Mouse (Mus musculus) liver, embryonic 14.5 days (tissue): Measurements from ENCODE around the gene Ranbp3l. TPM values are rescaled to one million over a fixed set of nuclear protein-coding genes. Genes with fewer than 3 reads are reported as not detected.

Experiments used
- ATAC-seq: fragments of 200-750 bp; cut with Nextera tagmentation; 2 replicates; pipeline ENCODE4 v1.8.0; 2017; ENCODE audit warnings: moderate number of reproducible peaks, mild to moderate bottlenecking, moderate library complexity; ENCODE audit not compliant: insufficient read depth
- DNase-seq, 3 experiments: peaks; one replicate each; pipeline ENCODE4 v3.0.0-alpha.2; 2012 to 2013; ENCODE audit warnings: low read depth in 3 of 3, low spot score in 3 of 3
- H3K27ac ChIP-seq: fragments of 300-500 bp; sonication (generic); 2 replicates; pipeline ENCODE4 v1.5.1; 2014; ENCODE audit warnings: moderate library complexity, mild to moderate bottlenecking, control low read depth, inconsistent platforms
- H3K27me3 ChIP-seq: fragments of 300-500 bp; sonication (generic); 2 replicates; pipeline ENCODE4 v1.6.1; 2014; ENCODE audit warnings: mild to moderate bottlenecking, low read length, moderate library complexity; ENCODE audit not compliant: control insufficient read depth, insufficient read depth
- H3K36me3 ChIP-seq: fragments of 300-500 bp; sonication (generic); replicated peaks from 2 replicates; pipeline ENCODE4 v1.6.1; 2014; ENCODE audit warnings: low read depth; ENCODE audit not compliant: control insufficient read depth, insufficient read depth
- H3K4me1 ChIP-seq, 2 experiments: fragments of 200-500 bp in 1 of 2; fragments of 300-500 bp in 1 of 2; sonication (generic) in 1 of 2; replicated peaks; 2 replicates each; pipeline ENCODE4 v1.6.1; 2012 to 2014; ENCODE audit warnings: antibody characterized with exemption in 1 of 2, inconsistent platforms in 1 of 2, low read length in 1 of 2; ENCODE audit not compliant: control insufficient read depth in 2 of 2, insufficient read depth in 2 of 2
- H3K4me2 ChIP-seq: fragments of 300-500 bp; sonication (generic); 2 replicates; pipeline ENCODE4 v1.6.1; 2014; ENCODE audit warnings: low read depth, mild to moderate bottlenecking, control low read depth, moderate library complexity
- H3K4me3 ChIP-seq, 2 experiments: fragments of 200-500 bp in 1 of 2; fragments of 300-500 bp in 1 of 2; sonication (generic) in 1 of 2; 2 replicates each; pipeline ENCODE4 v1.5.1; 2012 to 2014; ENCODE audit warnings: low read depth in 2 of 2, low read length in 2 of 2, mild to moderate bottlenecking in 2 of 2, control low read depth in 1 of 2, inconsistent platforms in 1 of 2, moderate library complexity in 1 of 2; ENCODE audit not compliant: insufficient read depth in 1 of 2
- H3K9ac ChIP-seq: fragments of 300-500 bp; sonication (generic); replicated peaks from 2 replicates; pipeline ENCODE4 v1.6.1; 2014; ENCODE audit warnings: mild to moderate bottlenecking, control low read depth, moderate library complexity
- H3K9me3 ChIP-seq: fragments of 300-500 bp; sonication (generic); 2 replicates; pipeline ENCODE4 v1.6.1; 2016; ENCODE audit warnings: low read length, mixed read lengths; ENCODE audit not compliant: control insufficient read depth
- CTCF ChIP-seq: IDR thresholded peaks from 2 replicates; pipeline ENCODE4 v1.5.1; 2016; ENCODE audit warnings: antibody characterized with exemption, low read depth, control low read depth
- EP300 ChIP-seq: IDR thresholded peaks from 2 replicates; pipeline ENCODE4 v1.6.1; 2016; ENCODE audit warnings: antibody characterized with exemption, low read depth
- WGBS: fragments of 180-500 bp; shearing (Covaris S2); extraction: QIAGEN DNeasy Blood & Tissue Kit; methylation state at CpG from one replicate; pipeline ENCODE4 v1.1.7; 2014; ENCODE audit not compliant: insufficient replicate concordance; 5-methylcytosine and 5-hydroxymethylcytosine counted together
- polyA plus RNA-seq, 2 experiments: library from polyadenylated mRNA; depleted of rRNA in 1 of 2; stranded (reverse) in 1 of 2; unstranded in 1 of 2; fragments of >200 nt; fragmentation: Nextera tagmentation in 1 of 2; extraction: Ambion mirVana in 1 of 2; gene quantifications; 2 replicates each; pipeline versions ENCODE4 v1.2.1 to v1.2.3; 2012 to 2014

Gene Ranbp3l
- polyA plus RNA-seq, 2 experiments, result 0.16 to 0.60 TPM

- DNase-seq (peak; percentile 98 to 99 (median 99)), ATAC-seq (peak; percentile 89)
- Histone ChIP-seq H3K4me1 (peaks cover 17 to 35% of the 10 kb centered on the region in 2 experiments), H3K9ac (peak within 1 kb of the TSS; percentile 96), H3K27me3 (no peaks in the 10 kb centered on the region), H3K27ac (peak within 1 kb of the TSS; percentile 96), H3K36me3 (peaks cover 15% of the 10 kb centered on the region), H3K4me2 (peak within 1 kb of the TSS; percentile 95), H3K4me3 (peak within 1 kb of the TSS; percentile 83 to 90), H3K9me3 (no peaks in the 10 kb centered on the region)
- under 1% methylated on average over 46 of the region's 54 CpGs for WGBS
- peak; percentile 64 for TF ChIP-seq EP300
- TF ChIP-seq CTCF, result no peak
Observed at GRCm38 (mm10) chr15:9070912-9071555, 103.3 kb downstream of the Ranbp3l start, which contains the start of gene Nadk2. Nadk2 (plus strand) TSS chr15:9071260.

- TF ChIP-seq CTCF (0 out of 2 replicates have a peak, but pooled peaks have one; percentile 20), EP300 (no peak)
- ATAC-seq (no peak; the same call in 1 of the 2 replicates), DNase-seq (no peak)
- H3K4me3 ChIP-seq, result peak overlapping the region; percentile 81 to 90
- H3K36me3 ChIP-seq, result peaks cover 22% of the 10 kb centered on the region
- H3K4me2 ChIP-seq, result peak overlapping the region; percentile 95
- no peaks in the 10 kb centered on the region for H3K9me3 ChIP-seq
- WGBS, result under 1% methylated on average over 64 of the region's 66 CpGs
- peak overlapping the region; percentile 96 for H3K27ac ChIP-seq
- no peaks in the 10 kb centered on the region for H3K27me3 ChIP-seq
- peak overlapping the region; percentile 96 for H3K9ac ChIP-seq
- H3K4me1 ChIP-seq, result peaks cover 25 to 43% of the 10 kb centered on the region in 2 experiments
Observed at GRCm38 (mm10) chr15:9071556-9072544, 104.1 kb downstream of the Ranbp3l start.

GRCm38 (mm10) chr15:9072630-9073029 lies 104.9 kb downstream of the Ranbp3l start:
- H3K4me1 ChIP-seq, result peaks cover 33 to 44% of the 10 kb centered on the region in 2 experiments
- peak overlapping the region; percentile 96 for H3K27ac ChIP-seq
- H3K4me2 ChIP-seq, result peak overlapping the region; percentile 95
- TF ChIP-seq CTCF (no peak), EP300 (no peak)
- peaks cover 22% of the 10 kb centered on the region for H3K36me3 ChIP-seq
- under 1% methylated on average over 5 of the region's 5 CpGs for WGBS
- H3K27me3 ChIP-seq, result no peaks in the 10 kb centered on the region
- peak overlapping the region; percentile 81 to 90 for H3K4me3 ChIP-seq
- DNase-seq, result no peak
- no peak for ATAC-seq
- H3K9me3 ChIP-seq, result no peaks in the 10 kb centered on the region
- peak overlapping the region; percentile 96 for H3K9ac ChIP-seq

GRCm38 (mm10) chr15:9073067-9073608 lies 105.4 kb downstream of the Ranbp3l start:
- TF ChIP-seq CTCF (no peak), EP300 (no peak)
- Histone ChIP-seq H3K27me3 (no peaks in the 10 kb centered on the region), H3K36me3 (peaks cover 22% of the 10 kb centered on the region), H3K4me3 (peak overlapping the region; percentile 81 to 90), H3K4me2 (peak overlapping the region; percentile 95), H3K9ac (peak overlapping the region; percentile 96), H3K9me3 (no peaks in the 10 kb centered on the region), H3K27ac (peak overlapping the region; percentile 96), H3K4me1 (peaks cover 37 to 48% of the 10 kb centered on the region in 2 experiments)
- ATAC-seq, result no peak
- no peak for DNase-seq
- 5% methylated on average over 12 of the region's 12 CpGs for WGBS
